Mouse (Mus musculus): Measurements from ENCODE around the gene Nfia. TPM values are rescaled to one million over a fixed set of nuclear protein-coding genes. Genes with fewer than 3 reads are reported as not detected.

Nfia gene
- polyA plus RNA-seq, 1 experiment from 2014 or later = 56.7 TPM

DNA sequence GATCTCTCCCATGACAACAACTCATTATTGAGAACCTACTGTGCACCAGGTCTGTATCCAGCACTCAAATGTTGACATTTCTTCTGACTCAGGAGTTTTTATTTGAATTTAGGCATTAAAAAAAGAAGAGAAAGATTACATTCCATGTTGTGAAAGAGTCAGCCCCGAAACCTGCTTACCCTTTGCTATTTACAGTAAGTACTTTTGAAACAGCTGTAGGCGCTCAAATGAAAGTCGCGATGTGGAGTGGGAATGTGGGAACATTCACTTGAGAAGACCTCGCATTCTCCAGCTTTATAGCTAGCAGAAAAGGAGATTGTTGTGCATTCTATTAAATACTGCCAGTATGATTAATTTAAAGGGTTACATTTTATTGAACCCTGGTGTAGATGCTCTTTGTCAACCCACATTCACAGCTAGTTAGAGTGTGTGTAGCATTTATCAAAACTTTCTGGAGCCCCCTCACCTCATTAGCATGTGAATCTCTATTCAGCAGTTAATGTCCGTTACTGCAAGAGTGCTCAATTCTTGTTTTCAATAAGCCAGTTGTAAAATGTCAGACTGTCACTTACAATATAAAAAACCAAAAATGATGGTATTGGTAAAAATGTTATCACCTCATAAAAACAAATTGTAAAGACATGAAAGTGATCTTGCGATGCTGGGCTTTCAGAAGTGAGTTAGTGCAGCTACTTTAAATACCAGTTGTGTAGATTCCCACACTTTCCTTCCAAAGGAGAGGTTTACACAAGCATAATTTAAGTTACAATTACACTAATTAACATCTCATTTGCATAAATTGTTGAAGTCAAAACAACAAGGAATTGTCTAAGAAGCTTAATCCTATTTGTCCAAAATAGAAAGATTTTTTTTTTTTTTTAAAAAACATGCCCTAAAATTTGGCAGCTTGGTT lies 33.6 kb downstream of the Nfia start:
- 60% methylated on average over 7 of the region's 7 CpGs for WGBS
- no peaks in the 10 kb centered on the region for H3K27me3 ChIP-seq
- peaks cover 11% of the 10 kb centered on the region; the same call in 1 of the 2 replicates for H3K4me1 ChIP-seq (replicated peaks)
- no peak overlapping the region for H3K9ac ChIP-seq (replicated peaks)
- H3K27ac ChIP-seq = no peak overlapping the region
- no peak for ATAC-seq (ENCODE audit: insufficient number of reproducible peaks, insufficient read depth, low FRiP score, low TSS enrichment, low read depth)
- no peak overlapping the region for H3K4me2 ChIP-seq
- H3K36me3 ChIP-seq = peaks cover 40% of the 10 kb centered on the region
- H3K9me3 ChIP-seq = peaks cover 7% of the 10 kb centered on the region; the same call in 1 of the 2 replicates
- no peak overlapping the region for H3K4me3 ChIP-seq (replicated peaks)

DNA sequence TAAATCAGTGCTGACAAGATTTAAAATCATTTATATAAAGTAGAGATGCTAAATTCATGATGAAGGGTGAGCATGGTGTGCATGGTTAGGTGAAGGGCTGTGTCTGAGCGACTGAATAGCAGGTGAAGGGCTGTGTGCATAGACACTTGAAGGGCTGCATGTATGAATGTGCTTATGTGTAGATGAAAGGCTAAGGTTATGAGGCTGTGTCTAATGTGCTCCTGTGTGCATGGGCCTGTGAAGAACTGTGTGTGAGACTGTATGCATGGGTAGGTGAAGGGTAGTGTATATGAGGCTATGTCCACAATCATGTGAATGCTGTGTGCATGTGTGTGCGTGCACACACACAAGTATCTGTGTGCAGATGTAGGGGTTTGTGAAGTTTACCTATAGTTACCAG lies 34.4 kb downstream of the Nfia start:
- 91% methylated on average over 2 of the region's 2 CpGs for WGBS

DNA sequence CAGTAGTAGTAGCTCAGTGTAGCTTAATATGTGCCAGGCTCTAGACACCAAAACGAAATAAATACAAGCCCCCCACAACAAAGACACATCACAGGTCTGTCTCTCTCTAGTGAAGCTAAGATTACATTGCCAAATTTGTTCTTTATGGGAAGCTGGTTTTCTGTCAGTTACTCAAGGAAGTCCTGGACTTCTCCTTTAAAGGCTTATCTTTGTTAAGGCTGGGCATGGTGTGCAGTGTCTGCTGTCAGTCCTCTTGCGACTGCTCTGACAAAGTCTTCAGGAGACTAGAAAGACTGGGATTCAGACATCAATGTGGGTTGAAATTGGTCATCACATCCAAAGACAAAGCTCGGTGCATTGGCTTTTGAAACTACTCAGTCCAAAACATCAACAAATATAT lies 36.4 kb downstream of the Nfia start:
- no peak for ATAC-seq (ENCODE audit: insufficient number of reproducible peaks, insufficient read depth, low FRiP score, low TSS enrichment, low read depth)
- 81% methylated on average over 3 of the region's 3 CpGs for WGBS
- H3K4me2 ChIP-seq = no peak overlapping the region
- no peak overlapping the region for H3K27ac ChIP-seq
- H3K9me3 ChIP-seq = no peaks in the 10 kb centered on the region
- no peak overlapping the region for H3K4me3 ChIP-seq (replicated peaks)
- no peaks in the 10 kb centered on the region for H3K27me3 ChIP-seq
- H3K9ac ChIP-seq (replicated peaks) = no peak overlapping the region
- peaks cover 15% of the 10 kb centered on the region for H3K36me3 ChIP-seq
- peaks cover 11% of the 10 kb centered on the region; the same call in 1 of the 2 replicates for H3K4me1 ChIP-seq (replicated peaks)

More for the DNA sequence above, 34.4 kb downstream of the Nfia start:
- no peaks in the 10 kb centered on the region for H3K27me3 ChIP-seq
- H3K4me3 ChIP-seq (replicated peaks) = no peak overlapping the region
- H3K9ac ChIP-seq (replicated peaks) = no peak overlapping the region
- peaks cover 7% of the 10 kb centered on the region; the same call in 1 of the 2 replicates for H3K9me3 ChIP-seq
- peak; percentile 52; the same call in 1 of the 2 replicates for ATAC-seq (ENCODE audit: insufficient number of reproducible peaks, insufficient read depth, low FRiP score, low TSS enrichment, low read depth)
- no peak overlapping the region for H3K4me2 ChIP-seq
- H3K36me3 ChIP-seq = peaks cover 32% of the 10 kb centered on the region
- H3K4me1 ChIP-seq (replicated peaks) = peaks cover 11% of the 10 kb centered on the region; the same call in 1 of the 2 replicates
- no peak overlapping the region for H3K27ac ChIP-seq

- Histone ChIP-seq H3K9me3 (no peaks in the 10 kb centered on the region), H3K9ac (replicated peaks) (no peak overlapping the region), H3K27ac (no peak overlapping the region), H3K4me3 (replicated peaks) (no peak overlapping the region), H3K4me2 (no peak overlapping the region), H3K27me3 (no peaks in the 10 kb centered on the region), H3K36me3 (peaks cover 15% of the 10 kb centered on the region), H3K4me1 (replicated peaks) (peaks cover 11% of the 10 kb centered on the region; the same call in 1 of the 2 replicates)
- 69% methylated on average over 4 of the region's 4 CpGs for WGBS
- ATAC-seq (ENCODE audit: insufficient number of reproducible peaks, insufficient read depth, low FRiP score, low TSS enrichment, low read depth) = no peak
Measured at GRCm38 (mm10) chr4:97809582-97810295, 37.2 kb downstream of the Nfia start.

- 90% methylated on average over 7 of the region's 7 CpGs for WGBS
- no peak overlapping the region for H3K4me2 ChIP-seq
- H3K27ac ChIP-seq = no peak overlapping the region
- no peaks in the 10 kb centered on the region for H3K9me3 ChIP-seq
- ATAC-seq (ENCODE audit: insufficient number of reproducible peaks, insufficient read depth, low FRiP score, low TSS enrichment, low read depth) = no peak
- peaks cover 11% of the 10 kb centered on the region; the same call in 1 of the 2 replicates for H3K4me1 ChIP-seq (replicated peaks)
- H3K27me3 ChIP-seq = no peaks in the 10 kb centered on the region
- peaks cover 15% of the 10 kb centered on the region for H3K36me3 ChIP-seq
- H3K9ac ChIP-seq (replicated peaks) = no peak overlapping the region
- no peak overlapping the region for H3K4me3 ChIP-seq (replicated peaks)
Measured at GRCm38 (mm10) chr4:97810348-97810939, 37.9 kb downstream of the Nfia start.

- H3K4me2 ChIP-seq = no peak overlapping the region
- H3K4me1 ChIP-seq (replicated peaks) = peaks cover 8% of the 10 kb centered on the region; the same call in 1 of the 2 replicates
- H3K9ac ChIP-seq (replicated peaks) = no peak overlapping the region
- H3K9me3 ChIP-seq = no peaks in the 10 kb centered on the region
- ATAC-seq (ENCODE audit: insufficient number of reproducible peaks, insufficient read depth, low FRiP score, low TSS enrichment, low read depth) = no peak
- no peak overlapping the region for H3K4me3 ChIP-seq (replicated peaks)
- no peaks in the 10 kb centered on the region for H3K27me3 ChIP-seq
- no peak overlapping the region for H3K27ac ChIP-seq
- WGBS = 87% methylated on average over 5 of the region's 5 CpGs
- peaks cover 11% of the 10 kb centered on the region; the same call in 1 of the 2 replicates for H3K36me3 ChIP-seq
Measured at GRCm38 (mm10) chr4:97813035-97813434, 40.5 kb downstream of the Nfia start.

DNA sequence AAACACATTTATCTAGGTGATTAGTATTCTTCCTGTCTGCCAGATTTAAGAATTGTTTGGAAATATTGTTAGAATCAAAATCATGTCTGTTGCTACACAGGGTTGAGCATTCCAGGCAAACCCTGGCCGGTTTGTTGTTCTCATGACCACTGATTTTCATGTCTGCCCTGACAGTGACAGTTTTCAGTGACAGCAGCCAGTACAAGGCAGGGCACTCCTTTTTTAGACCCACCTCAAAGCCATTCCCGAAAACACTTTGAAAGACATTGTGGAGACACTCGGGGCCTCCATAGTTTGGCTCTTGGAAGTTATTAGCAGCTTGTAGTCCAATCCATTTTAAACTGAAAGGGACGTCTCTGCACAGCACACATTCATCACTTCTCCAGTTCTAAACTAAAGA lies 41.5 kb downstream of the Nfia start:
- no peak for ATAC-seq (ENCODE audit: insufficient number of reproducible peaks, insufficient read depth, low FRiP score, low TSS enrichment, low read depth)
- Histone ChIP-seq H3K9ac (replicated peaks) (no peak overlapping the region), H3K36me3 (peaks cover 9% of the 10 kb centered on the region; the same call in 1 of the 2 replicates), H3K4me1 (replicated peaks) (peaks cover 8% of the 10 kb centered on the region; the same call in 1 of the 2 replicates), H3K4me2 (no peak overlapping the region), H3K27me3 (no peaks in the 10 kb centered on the region), H3K27ac (no peak overlapping the region), H3K9me3 (no peaks in the 10 kb centered on the region), H3K4me3 (replicated peaks) (no peak overlapping the region)
- WGBS = 82% methylated on average over 4 of the region's 4 CpGs

DNA sequence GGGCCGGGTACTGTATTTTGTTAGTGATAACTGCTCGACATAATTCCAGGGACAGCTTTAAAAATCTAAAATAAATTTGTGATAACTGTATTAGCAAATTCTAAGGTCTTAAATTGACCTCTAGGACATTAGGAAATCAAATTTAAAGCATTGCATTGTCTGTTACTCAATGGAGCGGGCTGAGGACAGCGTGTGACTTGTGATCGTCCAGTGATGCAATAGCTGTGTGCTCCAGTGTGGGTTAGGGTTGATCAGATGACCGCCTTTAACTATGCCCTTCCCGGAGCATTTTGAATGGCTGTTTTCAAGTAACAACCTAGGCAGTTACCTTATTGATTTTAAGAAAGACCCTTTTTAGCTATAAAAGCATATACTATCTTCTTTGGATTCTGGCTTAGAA lies 42.0 kb downstream of the Nfia start:
- Histone ChIP-seq H3K27ac (no peak overlapping the region), H3K9me3 (no peaks in the 10 kb centered on the region), H3K27me3 (no peaks in the 10 kb centered on the region), H3K36me3 (peaks cover 4% of the 10 kb centered on the region; the same call in 1 of the 2 replicates), H3K4me1 (replicated peaks) (peaks cover 9% of the 10 kb centered on the region; the same call in 1 of the 2 replicates), H3K9ac (replicated peaks) (no peak overlapping the region), H3K4me2 (no peak overlapping the region), H3K4me3 (replicated peaks) (no peak overlapping the region)
- WGBS = 91% methylated on average over 7 of the region's 7 CpGs
- ATAC-seq (ENCODE audit: insufficient number of reproducible peaks, insufficient read depth, low FRiP score, low TSS enrichment, low read depth) = no peak

DNA sequence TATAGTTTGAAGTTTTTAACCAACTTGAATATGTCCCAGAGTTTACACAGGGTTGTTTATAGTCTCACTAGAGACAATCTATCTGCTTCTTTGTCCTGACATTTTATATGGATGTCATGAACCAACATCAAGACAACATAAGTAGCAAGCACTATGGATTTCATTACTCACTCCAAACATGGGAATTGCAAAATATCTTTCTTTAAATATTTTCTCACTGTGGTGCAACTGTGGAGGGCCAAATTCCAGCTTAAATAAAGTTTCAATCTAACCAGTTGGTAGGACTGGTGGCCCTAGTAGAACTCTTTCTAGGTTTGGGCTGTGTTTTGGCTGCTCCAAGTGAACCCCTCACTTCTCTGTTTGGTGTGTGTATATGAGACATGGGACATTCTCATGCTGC lies 43.5 kb downstream of the Nfia start:
- Histone ChIP-seq H3K9ac (replicated peaks) (no peak overlapping the region), H3K27ac (no peak overlapping the region), H3K4me2 (no peak overlapping the region), H3K9me3 (no peaks in the 10 kb centered on the region), H3K4me3 (replicated peaks) (no peak overlapping the region), H3K4me1 (replicated peaks) (0 out of 2 replicates have a peak, but pooled peaks cover 7% of the 10 kb centered on the region), H3K27me3 (no peaks in the 10 kb centered on the region), H3K36me3 (no peaks in the 10 kb centered on the region)
- ATAC-seq (ENCODE audit: insufficient number of reproducible peaks, insufficient read depth, low FRiP score, low TSS enrichment, low read depth) = no peak

GRCm38 (mm10) chr4:97816753-97817152 lies 44.2 kb downstream of the Nfia start:
- Histone ChIP-seq H3K4me3 (replicated peaks) (no peak overlapping the region), H3K9me3 (no peaks in the 10 kb centered on the region), H3K27ac (no peak overlapping the region), H3K9ac (replicated peaks) (no peak overlapping the region), H3K27me3 (no peaks in the 10 kb centered on the region), H3K36me3 (no peaks in the 10 kb centered on the region), H3K4me2 (no peak overlapping the region), H3K4me1 (replicated peaks) (0 out of 2 replicates have a peak, but pooled peaks cover 7% of the 10 kb centered on the region)
- WGBS = 85% methylated on average over 3 of the region's 3 CpGs
- no peak for ATAC-seq (ENCODE audit: insufficient number of reproducible peaks, insufficient read depth, low FRiP score, low TSS enrichment, low read depth)

- WGBS = 77% methylated on average over 1 of the region's 1 CpGs
- ATAC-seq (ENCODE audit: insufficient number of reproducible peaks, insufficient read depth, low FRiP score, low TSS enrichment, low read depth) = no peak
- Histone ChIP-seq H3K36me3 (no peaks in the 10 kb centered on the region), H3K9ac (replicated peaks) (no peak overlapping the region), H3K27ac (no peak overlapping the region), H3K4me3 (replicated peaks) (no peak overlapping the region), H3K27me3 (no peaks in the 10 kb centered on the region), H3K4me1 (replicated peaks) (0 out of 2 replicates have a peak, but pooled peaks cover 7% of the 10 kb centered on the region), H3K4me2 (no peak overlapping the region), H3K9me3 (no peaks in the 10 kb centered on the region)
Measured at GRCm38 (mm10) chr4:97817741-97818140, 45.2 kb downstream of the Nfia start.

Measured in limb, embryonic 12.5 days (tissue).